Mouse (Mus musculus): Measurements from ENCODE around the gene Nudt9.

- TF ChIP-seq CTCF (IDR thresholded peaks at IDR 0.05; ENCODE audit: low read depth, low read length): no peak
- TF ChIP-seq POLR2A (IDR thresholded peaks at IDR 0.05; ENCODE audit: insufficient read depth, low read length): no peak
These were observed 23.5 kb upstream of the Nudt9 start for GRCm38 (mm10) chr5:104022558-104022957.
